Mouse (Mus musculus): ENCODE data around the gene Cldn3. TPM values are rescaled to one million over a fixed set of nuclear protein-coding genes. Genes with fewer than 3 reads are reported as not detected.
"Not testable (repeated sequence)": the region's sequence is repeated elsewhere in the genome, so short reads cannot be mapped to it uniquely, and the experiment has no call there.

Cldn3 gene
- polyA plus RNA-seq, 1 experiment from 2014 or later = 16.2 TPM

DNA sequence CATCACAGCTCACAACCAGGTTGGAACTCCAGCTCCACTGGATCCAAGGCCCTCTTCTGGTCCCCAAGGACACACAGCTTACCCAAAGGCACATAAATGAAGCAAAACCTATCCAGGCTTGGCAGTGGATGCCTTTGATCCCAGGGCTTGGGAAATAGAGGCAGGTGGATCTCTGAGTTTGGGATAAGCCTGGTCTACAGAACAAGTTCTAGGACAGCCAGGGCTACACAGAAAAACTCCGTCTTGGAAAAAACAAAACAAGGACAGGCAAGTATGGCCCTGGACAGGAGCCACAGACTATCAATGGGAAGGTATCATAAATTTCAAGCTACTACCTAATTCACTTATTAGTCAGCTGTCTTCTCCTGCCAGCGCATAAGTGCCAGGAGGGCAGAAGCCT lies 24.5 kb upstream of the Cldn3 start:
- H3K4me3 ChIP-seq (ENCODE audit: low read depth, low read length) = no peak overlapping the region
- DNase-seq (ENCODE audit: low spot score) (no peak), ATAC-seq (ENCODE audit: low FRiP score, low TSS enrichment) (no peak)
- H3K27me3 ChIP-seq (ENCODE audit: control insufficient read depth, insufficient read depth, low read length) = no peaks in the 10 kb centered on the region
- H3K36me3 ChIP-seq (ENCODE audit: control insufficient read depth, insufficient read depth, low read length) = no peaks in the 10 kb centered on the region
- WGBS = 84% methylated on average over 2 of the region's 2 CpGs
- H3K4me2 ChIP-seq (replicated peaks; ENCODE audit: low read depth) = no peak overlapping the region
- TF ChIP-seq CTCF (IDR thresholded peaks at IDR 0.05; ENCODE audit: low read depth) = no peak
- no peak for TF ChIP-seq EP300 (optimal IDR thresholded peaks at IDR 0.05)
- no peak overlapping the region for H3K9ac ChIP-seq (ENCODE audit: low read length)
- H3K27ac ChIP-seq (replicated peaks) = 0 out of 2 replicates have a peak overlapping the region, but pooled peaks have one; percentile 8
- no peaks in the 10 kb centered on the region for H3K9me3 ChIP-seq (ENCODE audit: control insufficient read depth, low read length)
- no peaks in the 10 kb centered on the region for H3K4me1 ChIP-seq (replicated peaks; ENCODE audit: control insufficient read depth, insufficient read depth)

DNA sequence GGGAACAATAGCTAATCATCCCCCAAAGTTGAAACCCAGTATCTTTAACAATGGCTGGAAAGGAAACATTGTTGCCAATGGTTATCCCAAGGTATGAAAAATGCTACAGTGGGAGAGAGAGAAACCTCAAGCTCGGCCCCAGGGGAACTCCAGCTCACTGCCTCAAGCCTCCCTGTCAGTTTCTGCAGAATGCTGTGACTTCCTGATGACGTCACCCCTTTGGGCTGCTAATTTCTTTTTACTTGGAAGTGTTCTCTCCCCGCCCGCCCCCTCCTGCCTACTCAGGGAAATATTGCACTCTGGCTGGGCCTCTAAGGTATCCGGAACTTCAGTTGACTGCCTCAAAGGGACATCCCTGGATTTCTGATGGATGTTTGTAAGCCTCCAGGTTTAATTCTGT lies 22.5 kb upstream of the Cldn3 start:
- TF ChIP-seq EP300 (optimal IDR thresholded peaks at IDR 0.05) (no peak), CTCF (IDR thresholded peaks at IDR 0.05; ENCODE audit: low read depth) (peak; percentile 36)
- H3K4me2 ChIP-seq (replicated peaks; ENCODE audit: low read depth) = no peak overlapping the region
- H3K4me1 ChIP-seq (replicated peaks; ENCODE audit: control insufficient read depth, insufficient read depth) = no peaks in the 10 kb centered on the region
- DNase-seq (ENCODE audit: low spot score) (peak; percentile 50), ATAC-seq (ENCODE audit: low FRiP score, low TSS enrichment) (no peak)
- no peaks in the 10 kb centered on the region for H3K27me3 ChIP-seq (ENCODE audit: control insufficient read depth, insufficient read depth, low read length)
- no peaks in the 10 kb centered on the region for H3K36me3 ChIP-seq (ENCODE audit: control insufficient read depth, insufficient read depth, low read length)
- H3K4me3 ChIP-seq (ENCODE audit: low read depth, low read length) = no peak overlapping the region
- no peaks in the 10 kb centered on the region for H3K9me3 ChIP-seq (ENCODE audit: control insufficient read depth, low read length)
- no peak overlapping the region for H3K27ac ChIP-seq (replicated peaks)
- 26% methylated on average over 5 of the region's 5 CpGs for WGBS
- no peak overlapping the region for H3K9ac ChIP-seq (ENCODE audit: low read length)

DNA sequence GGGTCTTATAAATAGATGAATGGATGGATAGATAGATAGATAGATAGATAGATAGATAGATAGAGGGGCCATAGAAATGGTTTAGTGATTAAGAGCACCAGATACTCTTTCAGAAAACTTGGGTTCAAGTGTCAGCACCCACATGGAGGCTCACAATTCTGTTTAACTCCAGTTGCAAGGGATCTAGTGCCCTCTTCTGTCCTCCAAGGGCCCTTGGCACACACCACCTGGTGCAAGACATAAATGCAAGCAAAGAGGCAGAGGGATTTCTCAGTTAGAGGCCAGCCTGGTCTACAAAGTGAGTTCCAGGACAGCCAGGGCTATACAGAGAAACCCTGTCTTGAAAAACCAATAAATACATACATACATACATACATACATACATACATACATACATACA lies 21.4 kb upstream of the Cldn3 start:
- H3K4me2 ChIP-seq (replicated peaks; ENCODE audit: low read depth); H3K9ac ChIP-seq (ENCODE audit: low read length); H3K4me3 ChIP-seq (ENCODE audit: low read depth, low read length); ATAC-seq (ENCODE audit: low FRiP score, low TSS enrichment); H3K27me3 ChIP-seq (ENCODE audit: control insufficient read depth, insufficient read depth, low read length); H3K27ac ChIP-seq (replicated peaks); H3K9me3 ChIP-seq (ENCODE audit: control insufficient read depth, low read length); H3K4me1 ChIP-seq (replicated peaks; ENCODE audit: control insufficient read depth, insufficient read depth); H3K36me3 ChIP-seq (ENCODE audit: control insufficient read depth, insufficient read depth, low read length); DNase-seq (ENCODE audit: low spot score): not testable (repeated sequence)

DNA sequence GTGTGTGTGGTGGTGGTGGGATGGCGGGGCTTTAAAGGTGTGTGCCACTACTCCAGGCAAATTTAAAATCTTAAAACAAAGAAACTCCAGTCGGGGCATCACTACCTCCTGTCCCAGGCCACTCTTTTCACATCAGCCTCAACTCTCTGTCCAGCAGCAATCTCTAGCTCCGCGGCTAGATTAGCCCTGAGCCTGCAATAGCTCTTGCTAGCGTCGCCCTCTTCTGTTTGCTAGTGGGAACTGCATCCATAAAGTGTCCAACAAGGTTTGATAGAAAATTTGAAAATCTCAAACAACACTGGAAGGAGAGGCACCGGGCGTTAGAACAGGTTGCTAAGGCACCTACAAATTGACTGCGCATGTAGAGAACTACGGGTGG lies 20.6 kb upstream of the Cldn3 start:
- no peak overlapping the region for H3K9ac ChIP-seq (ENCODE audit: low read length)
- H3K27ac ChIP-seq (replicated peaks) = no peak overlapping the region
- TF ChIP-seq CTCF (IDR thresholded peaks at IDR 0.05; ENCODE audit: low read depth) = peak; percentile 92
- no peak for TF ChIP-seq EP300 (optimal IDR thresholded peaks at IDR 0.05)
- no peaks in the 10 kb centered on the region for H3K9me3 ChIP-seq (ENCODE audit: control insufficient read depth, low read length)
- 6% methylated on average over 10 of the region's 10 CpGs for WGBS
- H3K4me2 ChIP-seq (replicated peaks; ENCODE audit: low read depth) = peak overlapping the region; percentile 58
- H3K36me3 ChIP-seq (ENCODE audit: control insufficient read depth, insufficient read depth, low read length) = no peaks in the 10 kb centered on the region
- no peak overlapping the region for H3K4me3 ChIP-seq (ENCODE audit: low read depth, low read length)
- H3K4me1 ChIP-seq (replicated peaks; ENCODE audit: control insufficient read depth, insufficient read depth) = no peaks in the 10 kb centered on the region
- no peaks in the 10 kb centered on the region for H3K27me3 ChIP-seq (ENCODE audit: control insufficient read depth, insufficient read depth, low read length)
- DNase-seq (ENCODE audit: low spot score) (peak; percentile 77), ATAC-seq (ENCODE audit: low FRiP score, low TSS enrichment) (peak; percentile 63; the same call in 1 of the 2 replicates)

DNA sequence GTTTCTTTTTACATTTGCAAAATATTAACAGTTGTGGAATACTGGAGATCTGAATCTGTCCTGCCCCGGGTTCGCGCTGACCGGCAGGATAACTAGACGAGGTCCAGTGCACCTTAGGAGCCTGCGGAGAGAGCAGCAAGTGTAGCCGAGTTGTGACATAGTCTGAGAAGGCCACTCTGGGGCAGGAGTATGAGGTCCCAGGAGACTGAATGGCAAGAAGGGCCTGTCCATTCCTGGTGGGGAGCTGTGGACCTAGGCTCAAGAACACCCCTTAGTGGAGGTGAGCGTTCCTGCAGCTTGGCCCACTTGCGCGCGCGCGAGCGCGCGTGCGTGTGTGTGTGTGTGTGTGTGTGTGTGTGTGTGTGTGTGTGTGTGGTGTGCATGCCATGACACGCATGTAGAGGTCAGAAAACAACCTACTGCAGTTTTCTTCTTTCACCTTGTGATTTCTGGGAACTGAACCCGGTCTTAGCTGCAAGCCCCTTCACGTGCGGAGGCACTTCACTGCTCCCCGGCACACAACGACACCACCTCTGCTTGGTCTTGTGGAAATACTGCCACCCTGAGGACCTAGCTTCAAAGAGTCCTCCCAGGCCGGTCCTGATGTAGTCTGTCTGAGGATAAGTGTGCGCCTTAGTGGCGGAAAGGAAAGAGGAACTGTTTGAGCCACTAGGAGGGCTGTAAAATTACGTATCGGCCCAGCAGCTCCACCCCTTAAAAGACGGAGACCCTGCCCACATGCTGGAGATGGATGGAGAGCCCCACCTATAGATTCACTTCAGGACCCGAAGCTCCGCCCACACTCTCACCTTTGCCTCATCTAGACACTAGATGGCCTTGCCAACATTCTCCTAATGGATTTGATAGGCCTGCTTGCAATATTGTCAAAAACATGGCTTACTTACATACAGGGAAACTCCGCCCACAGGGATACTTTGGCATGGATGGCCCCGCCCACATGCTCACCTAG lies 19.9 kb upstream of the Cldn3 start:
- no peaks in the 10 kb centered on the region for H3K27me3 ChIP-seq (ENCODE audit: control insufficient read depth, insufficient read depth, low read length)
- no peaks in the 10 kb centered on the region for H3K36me3 ChIP-seq (ENCODE audit: control insufficient read depth, insufficient read depth, low read length)
- DNase-seq (ENCODE audit: low spot score) (peak; percentile 66), ATAC-seq (ENCODE audit: low FRiP score, low TSS enrichment) (peak; percentile 69)
- TF ChIP-seq EP300 (optimal IDR thresholded peaks at IDR 0.05) (no peak), CTCF (IDR thresholded peaks at IDR 0.05; ENCODE audit: low read depth) (peak; percentile 59)
- 4% methylated on average over 28 of the region's 33 CpGs for WGBS
- H3K4me3 ChIP-seq (ENCODE audit: low read depth, low read length) = peak overlapping the region; percentile 21
- no peaks in the 10 kb centered on the region for H3K4me1 ChIP-seq (replicated peaks; ENCODE audit: control insufficient read depth, insufficient read depth)
- H3K9me3 ChIP-seq (ENCODE audit: control insufficient read depth, low read length) = no peaks in the 10 kb centered on the region
- H3K9ac ChIP-seq (ENCODE audit: low read length) = no peak overlapping the region; the same call in 1 of the 2 replicates
- H3K27ac ChIP-seq (replicated peaks) = 0 out of 2 replicates have a peak overlapping the region, but pooled peaks have one; percentile 24
- H3K4me2 ChIP-seq (replicated peaks; ENCODE audit: low read depth) = peak overlapping the region; percentile 58
